Mouse (Mus musculus) embryonic fibroblast, embryonic 13.5 days (primary cell): ENCODE measurements around the gene Rab11fip3.

Experiments
- CTCF ChIP-seq: IDR thresholded peaks from 2 replicates; pipeline ENCODE4 v1.5.1; 2011; ENCODE audit warnings: mild to moderate bottlenecking, control low read depth, low read length, moderate library complexity, borderline replicate concordance; ENCODE audit not compliant: insufficient read depth
- POLR2A ChIP-seq: IDR thresholded peaks from 2 replicates; pipeline ENCODE4 v1.6.1; 2011; ENCODE audit warnings: low read depth, mild to moderate bottlenecking, control low read depth, low read length, moderate library complexity

DNA sequence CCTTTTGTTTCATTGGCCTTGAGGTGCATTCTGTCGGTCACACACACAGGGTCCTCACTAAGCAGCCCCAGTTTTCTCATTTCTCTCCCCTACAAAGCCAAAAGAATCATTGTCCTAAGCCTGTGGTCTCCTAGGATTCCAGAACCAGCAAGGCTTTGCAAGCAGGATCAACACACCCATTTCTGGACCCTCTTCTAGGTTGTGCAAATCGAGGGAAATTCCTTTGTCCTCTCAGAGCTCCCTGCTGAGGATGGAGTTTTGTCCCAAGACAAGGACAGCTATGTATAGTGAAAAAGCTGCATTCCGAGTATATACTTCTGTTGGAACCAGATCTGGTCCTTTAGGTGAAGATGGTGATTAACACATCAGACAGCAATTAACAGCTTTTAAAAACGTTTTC lies 40.8 kb upstream of the Rab11fip3 start:
- TF ChIP-seq CTCF, result no peak
- no peak for TF ChIP-seq POLR2A
